Mouse (Mus musculus): Measurements from ENCODE around the gene Tmem17. TPM values are rescaled to one million over a fixed set of nuclear protein-coding genes. Genes with fewer than 3 reads are reported as not detected.

Gene Tmem17
- total RNA-seq, 2 experiments from 2014 or later = 1.1 to 1.7 TPM

Other genes with a start within 250 kb of the Tmem17 start
- 10 to 100 TPM; 11.0 to 14.3 TPM for gene Ehbp1, start 169.8 kb upstream of the Tmem17 start, total RNA-seq (2021)

Data from gastrocnemius, postnatal 25 days (tissue).